Mouse (Mus musculus) stomach, embryonic 14.5 days (tissue): Measurements from ENCODE around the gene Camk2g. TPM values are rescaled to one million over a fixed set of nuclear protein-coding genes. Genes with fewer than 3 reads are reported as not detected.

ENCODE experiments used
- ATAC-seq: fragments of 200-750 bp; cut with Nextera tagmentation; 2 replicates; pipeline ENCODE4 v1.8.0; 2017; ENCODE audit warnings: low read depth, moderate TSS enrichment; ENCODE audit not compliant: insufficient number of reproducible peaks, insufficient read depth, low FRiP score
- H3K27ac ChIP-seq: fragments of 300-500 bp; sonication (generic); 2 replicates; pipeline ENCODE4 v1.5.1; 2014; ENCODE audit warnings: mild to moderate bottlenecking, low read length, moderate library complexity, mixed read lengths
- H3K27me3 ChIP-seq: fragments of 300-500 bp; sonication (generic); 2 replicates; pipeline ENCODE4 v1.6.1; 2014; ENCODE audit warnings: low read length, control low read depth, mixed read lengths; ENCODE audit not compliant: control insufficient read depth, insufficient read depth
- H3K36me3 ChIP-seq: fragments of 300-500 bp; sonication (generic); 2 replicates; pipeline ENCODE4 v1.6.1; 2014; ENCODE audit warnings: mild to moderate bottlenecking, control low read depth, low read length, moderate library complexity, mixed read lengths; ENCODE audit not compliant: control insufficient read depth, insufficient read depth
- H3K4me1 ChIP-seq: fragments of 300-500 bp; sonication (generic); 2 replicates; pipeline ENCODE4 v1.6.1; 2014; ENCODE audit warnings: low read length, control low read depth, mixed read lengths; ENCODE audit not compliant: control insufficient read depth, insufficient read depth
- H3K4me2 ChIP-seq: fragments of 300-500 bp; sonication (generic); replicated peaks from 2 replicates; pipeline ENCODE4 v1.6.1; 2014; ENCODE audit warnings: low read depth, low read length, control low read depth
- H3K4me3 ChIP-seq: fragments of 300-500 bp; sonication (generic); 2 replicates; pipeline ENCODE4 v1.5.1; 2014; ENCODE audit warnings: low read depth, low read length, control low read depth
- H3K9ac ChIP-seq: fragments of 300-500 bp; sonication (generic); replicated peaks from 2 replicates; pipeline ENCODE4 v1.6.1; 2014; ENCODE audit warnings: low read depth, mild to moderate bottlenecking, control low read depth, low read length, moderate library complexity, mixed read lengths
- H3K9me3 ChIP-seq: fragments of 300-500 bp; sonication (generic); 2 replicates; pipeline ENCODE4 v1.6.1; 2016; ENCODE audit warnings: low read depth, low read length, control low read depth; ENCODE audit not compliant: control insufficient read depth
- WGBS: fragments of 180-500 bp; shearing (Covaris S2); extraction: QIAGEN DNeasy Blood & Tissue Kit; methylation state at CpG from one replicate; pipeline ENCODE4 v1.1.7; 2014; 5-methylcytosine and 5-hydroxymethylcytosine counted together
- polyA plus RNA-seq: library from polyadenylated mRNA; unstranded; fragments of >200 nt; fragmentation: Nextera tagmentation; extraction: Ambion mirVana; gene quantifications from 2 replicates; pipeline ENCODE4 v1.2.1, GENCODE M21; 2014

Gene Camk2g
- polyA plus RNA-seq, 1 experiment from 2014 or later, result 53.6 TPM

GRCm38 (mm10) chr14:20815448-20815847 lies 21.6 kb upstream of the Camk2g start:
- no peak for ATAC-seq
- no peaks in the 10 kb centered on the region for H3K4me1 ChIP-seq
- 88% methylated on average over 3 of the region's 3 CpGs for WGBS
- H3K36me3 ChIP-seq, result no peaks in the 10 kb centered on the region
- H3K27me3 ChIP-seq, result no peaks in the 10 kb centered on the region
- no peak overlapping the region for H3K27ac ChIP-seq
- no peak overlapping the region for H3K4me2 ChIP-seq
- H3K9ac ChIP-seq, result no peak overlapping the region
- H3K9me3 ChIP-seq, result no peaks in the 10 kb centered on the region
- no peak overlapping the region for H3K4me3 ChIP-seq

- Histone ChIP-seq H3K9me3 (no peaks in the 10 kb centered on the region), H3K27ac (no peak overlapping the region), H3K27me3 (no peaks in the 10 kb centered on the region), H3K9ac (no peak overlapping the region), H3K4me2 (no peak overlapping the region), H3K4me1 (no peaks in the 10 kb centered on the region), H3K4me3 (no peak overlapping the region), H3K36me3 (no peaks in the 10 kb centered on the region)
- WGBS, result 54% methylated on average over 7 of the region's 7 CpGs
- ATAC-seq, result no peak
Observed at GRCm38 (mm10) chr14:20811779-20812406, 18.0 kb upstream of the Camk2g start.

GRCm38 (mm10) chr14:20811236-20811635 lies 17.3 kb upstream of the Camk2g start:
- H3K9me3 ChIP-seq, result no peaks in the 10 kb centered on the region
- no peaks in the 10 kb centered on the region for H3K27me3 ChIP-seq
- H3K4me3 ChIP-seq, result no peak overlapping the region
- H3K36me3 ChIP-seq, result no peaks in the 10 kb centered on the region
- WGBS, result 84% methylated on average over 8 of the region's 8 CpGs
- no peak overlapping the region for H3K4me2 ChIP-seq
- H3K4me1 ChIP-seq, result no peaks in the 10 kb centered on the region
- ATAC-seq, result no peak
- no peak overlapping the region for H3K9ac ChIP-seq
- H3K27ac ChIP-seq, result no peak overlapping the region

GRCm38 (mm10) chr14:20809820-20810219 lies 15.9 kb upstream of the Camk2g start:
- ATAC-seq, result no peak
- Histone ChIP-seq H3K4me2 (no peak overlapping the region), H3K36me3 (no peaks in the 10 kb centered on the region), H3K9me3 (no peaks in the 10 kb centered on the region), H3K4me3 (no peak overlapping the region), H3K27ac (no peak overlapping the region), H3K27me3 (no peaks in the 10 kb centered on the region), H3K9ac (no peak overlapping the region), H3K4me1 (no peaks in the 10 kb centered on the region)

GRCm38 (mm10) chr14:20809349-20809748 lies 15.5 kb upstream of the Camk2g start:
- H3K4me3 ChIP-seq, result no peak overlapping the region
- no peak for ATAC-seq
- no peak overlapping the region for H3K27ac ChIP-seq
- no peaks in the 10 kb centered on the region for H3K27me3 ChIP-seq
- H3K4me1 ChIP-seq, result no peaks in the 10 kb centered on the region
- H3K36me3 ChIP-seq, result no peaks in the 10 kb centered on the region
- no peaks in the 10 kb centered on the region for H3K9me3 ChIP-seq
- no peak overlapping the region for H3K9ac ChIP-seq
- WGBS, result 85% methylated on average over 4 of the region's 4 CpGs
- no peak overlapping the region for H3K4me2 ChIP-seq

GRCm38 (mm10) chr14:20806116-20806840 lies 12.4 kb upstream of the Camk2g start:
- H3K4me1 ChIP-seq, result no peaks in the 10 kb centered on the region
- no peaks in the 10 kb centered on the region for H3K27me3 ChIP-seq
- no peak overlapping the region for H3K4me2 ChIP-seq
- H3K9ac ChIP-seq, result no peak overlapping the region
- H3K4me3 ChIP-seq, result no peak overlapping the region
- no peaks in the 10 kb centered on the region for H3K9me3 ChIP-seq
- H3K27ac ChIP-seq, result peak overlapping the region; percentile 58; the same call in 1 of the 2 replicates
- H3K36me3 ChIP-seq, result no peaks in the 10 kb centered on the region
- ATAC-seq, result no peak
- WGBS, result 78% methylated on average over 14 of the region's 14 CpGs

GRCm38 (mm10) chr14:20804964-20805672 lies 11.2 kb upstream of the Camk2g start:
- H3K4me3 ChIP-seq, result no peak overlapping the region
- WGBS, result 61% methylated on average over 9 of the region's 9 CpGs
- no peaks in the 10 kb centered on the region for H3K4me1 ChIP-seq
- no peak overlapping the region for H3K9ac ChIP-seq
- H3K4me2 ChIP-seq, result no peak overlapping the region
- no peak overlapping the region; the same call in 1 of the 2 replicates for H3K27ac ChIP-seq
- H3K36me3 ChIP-seq, result no peaks in the 10 kb centered on the region
- ATAC-seq, result no peak
- no peaks in the 10 kb centered on the region for H3K9me3 ChIP-seq
- H3K27me3 ChIP-seq, result no peaks in the 10 kb centered on the region

- H3K4me3 ChIP-seq, result no peak overlapping the region
- H3K27me3 ChIP-seq, result no peaks in the 10 kb centered on the region
- no peaks in the 10 kb centered on the region for H3K36me3 ChIP-seq
- no peaks in the 10 kb centered on the region for H3K9me3 ChIP-seq
- H3K4me2 ChIP-seq, result no peak overlapping the region
- no peak overlapping the region for H3K9ac ChIP-seq
- no peak overlapping the region for H3K27ac ChIP-seq
- ATAC-seq, result no peak
- no peaks in the 10 kb centered on the region for H3K4me1 ChIP-seq
- WGBS, result 63% methylated on average over 5 of the region's 5 CpGs
Observed at GRCm38 (mm10) chr14:20804481-20804880, 10.6 kb upstream of the Camk2g start.
